Mouse (Mus musculus): ENCODE results near the gene Fndc9. TPM values are rescaled to one million over a fixed set of nuclear protein-coding genes. Genes with fewer than 3 reads are reported as not detected.

Gene Fndc9
- polyA plus RNA-seq, 1 experiment from 2014 or later, result 0.06 TPM

DNA sequence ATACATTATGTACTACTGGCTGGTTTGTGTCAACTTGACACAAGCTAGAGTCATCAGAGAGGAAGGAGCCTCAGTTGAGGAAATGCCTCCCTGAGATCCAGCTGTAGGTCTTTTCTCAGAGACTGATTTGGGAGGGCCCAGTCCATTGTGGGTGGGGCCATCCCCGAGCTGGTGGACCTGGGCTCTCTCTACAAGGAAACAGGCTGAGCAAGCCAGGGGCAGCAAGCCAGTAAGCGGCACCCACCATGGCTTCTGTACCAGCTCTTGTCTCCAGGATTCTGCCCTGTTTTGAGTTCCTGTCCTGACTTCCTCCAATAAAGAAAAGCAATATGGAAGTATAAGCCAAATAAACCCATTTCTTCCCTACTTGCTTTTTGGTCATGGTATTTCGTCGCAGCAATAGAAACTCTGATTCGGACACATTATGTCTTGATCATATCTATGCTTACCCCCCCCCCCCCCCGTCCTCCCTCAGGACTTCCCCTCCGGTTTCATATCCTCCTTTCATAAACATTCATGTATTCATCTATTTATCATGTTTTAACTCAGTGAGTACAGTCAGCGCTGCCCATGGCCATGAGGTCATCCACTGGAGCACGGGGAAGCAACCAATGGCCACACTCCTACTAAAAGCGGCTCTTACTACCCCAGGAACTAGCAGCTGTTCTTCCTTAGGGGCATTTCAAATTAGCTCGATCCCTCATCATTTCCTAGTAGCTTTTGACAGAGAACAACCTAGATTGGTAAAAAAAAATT is 29.9 kb downstream of the Fndc9 start:
- 62% methylated on average over 11 of the region's 11 CpGs for WGBS
- no peak overlapping the region for H3K4me2 ChIP-seq (ENCODE audit: low read depth, low read length)
- H3K27me3 ChIP-seq (ENCODE audit: control insufficient read depth, insufficient read depth, low read depth, low read length), result no peaks in the 10 kb centered on the region
- ATAC-seq (ENCODE audit: low read depth), result peak; percentile 21; the same call in 1 of the 2 replicates
- H3K9ac ChIP-seq (ENCODE audit: low read length), result no peak overlapping the region
- no peaks in the 10 kb centered on the region for H3K36me3 ChIP-seq (ENCODE audit: control insufficient read depth, insufficient read depth, low read length)
- no peak overlapping the region for H3K4me3 ChIP-seq (ENCODE audit: low read length)
- no peak overlapping the region for H3K27ac ChIP-seq (ENCODE audit: low read length)
- H3K9me3 ChIP-seq (ENCODE audit: control insufficient read depth, low read length), result no peaks in the 10 kb centered on the region
- H3K4me1 ChIP-seq (replicated peaks; ENCODE audit: control insufficient read depth, insufficient read depth, low read length), result 0 out of 2 replicates have a peak, but pooled peaks cover 2% of the 10 kb centered on the region

GRCm38 (mm10) chr11:46268991-46269390 is 33.7 kb downstream of the Fndc9 start:
- ATAC-seq (ENCODE audit: low read depth), result no peak
- WGBS, result 28% methylated on average over 7 of the region's 7 CpGs
- H3K36me3 ChIP-seq (ENCODE audit: control insufficient read depth, insufficient read depth, low read length), result no peaks in the 10 kb centered on the region
- no peak overlapping the region for H3K27ac ChIP-seq (ENCODE audit: low read length)
- 0 out of 2 replicates have a peak, but pooled peaks cover 2% of the 10 kb centered on the region for H3K4me1 ChIP-seq (replicated peaks; ENCODE audit: control insufficient read depth, insufficient read depth, low read length)
- H3K4me2 ChIP-seq (ENCODE audit: low read depth, low read length), result no peak overlapping the region
- H3K9me3 ChIP-seq (ENCODE audit: control insufficient read depth, low read length), result no peaks in the 10 kb centered on the region
- no peak overlapping the region for H3K4me3 ChIP-seq (ENCODE audit: low read length)
- H3K9ac ChIP-seq (ENCODE audit: low read length), result no peak overlapping the region
- no peaks in the 10 kb centered on the region for H3K27me3 ChIP-seq (ENCODE audit: control insufficient read depth, insufficient read depth, low read depth, low read length)

DNA sequence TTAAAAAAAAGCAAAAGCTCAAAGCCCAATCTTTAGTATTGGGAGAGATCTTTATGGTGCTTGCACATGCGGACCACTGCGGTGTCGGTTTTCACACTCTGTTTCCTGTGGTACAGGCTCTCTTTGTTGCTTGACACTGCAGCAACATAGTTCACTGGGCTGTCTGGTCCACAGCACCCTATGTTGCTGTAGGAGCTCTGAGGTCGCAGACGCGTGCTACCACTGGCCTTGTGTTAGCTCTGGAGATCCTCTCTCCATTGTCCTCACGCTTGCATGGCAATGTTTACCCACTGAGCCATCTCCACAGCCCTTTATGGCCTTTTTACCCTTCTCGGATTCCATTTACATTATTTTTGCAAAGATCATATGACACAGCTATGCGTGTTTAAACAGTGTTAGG is 34.1 kb downstream of the Fndc9 start:
- Histone ChIP-seq H3K27me3 (ENCODE audit: control insufficient read depth, insufficient read depth, low read depth, low read length) (no peaks in the 10 kb centered on the region), H3K4me2 (ENCODE audit: low read depth, low read length) (no peak overlapping the region), H3K4me3 (ENCODE audit: low read length) (no peak overlapping the region), H3K4me1 (replicated peaks; ENCODE audit: control insufficient read depth, insufficient read depth, low read length) (0 out of 2 replicates have a peak, but pooled peaks cover 2% of the 10 kb centered on the region), H3K9me3 (ENCODE audit: control insufficient read depth, low read length) (no peaks in the 10 kb centered on the region), H3K36me3 (ENCODE audit: control insufficient read depth, insufficient read depth, low read length) (no peaks in the 10 kb centered on the region), H3K9ac (ENCODE audit: low read length) (no peak overlapping the region), H3K27ac (ENCODE audit: low read length) (no peak overlapping the region)
- WGBS, result 52% methylated on average over 9 of the region's 9 CpGs
- ATAC-seq (ENCODE audit: low read depth), result no peak

DNA sequence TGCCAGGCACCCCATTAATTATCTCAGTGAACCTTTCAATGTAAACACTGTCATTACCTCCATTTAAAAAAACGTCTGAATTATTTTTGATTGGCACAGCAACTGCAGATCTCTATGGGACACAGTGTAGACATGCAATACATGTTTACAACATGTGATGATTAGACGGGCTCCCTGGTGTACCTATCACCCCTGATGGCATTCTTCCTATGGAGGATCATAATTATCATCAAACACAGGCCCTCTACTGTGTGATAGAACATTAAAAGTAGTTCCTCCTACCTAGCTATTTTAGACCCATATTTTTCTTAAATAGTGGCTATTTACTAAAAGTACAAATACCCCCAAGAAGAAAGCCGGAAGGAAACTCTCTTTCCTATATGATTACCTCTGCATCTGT is 34.6 kb downstream of the Fndc9 start:
- Histone ChIP-seq H3K4me2 (ENCODE audit: low read depth, low read length) (no peak overlapping the region), H3K27me3 (ENCODE audit: control insufficient read depth, insufficient read depth, low read depth, low read length) (no peaks in the 10 kb centered on the region), H3K9me3 (ENCODE audit: control insufficient read depth, low read length) (no peaks in the 10 kb centered on the region), H3K27ac (ENCODE audit: low read length) (no peak overlapping the region), H3K4me1 (replicated peaks; ENCODE audit: control insufficient read depth, insufficient read depth, low read length) (no peaks in the 10 kb centered on the region), H3K4me3 (ENCODE audit: low read length) (no peak overlapping the region), H3K9ac (ENCODE audit: low read length) (no peak overlapping the region), H3K36me3 (ENCODE audit: control insufficient read depth, insufficient read depth, low read length) (no peaks in the 10 kb centered on the region)
- 49% methylated on average over 3 of the region's 3 CpGs for WGBS
- no peak for ATAC-seq (ENCODE audit: low read depth)

GRCm38 (mm10) chr11:46272058-46272681 is 36.8 kb downstream of the Fndc9 start:
- Histone ChIP-seq H3K4me1 (replicated peaks; ENCODE audit: control insufficient read depth, insufficient read depth, low read length) (no peaks in the 10 kb centered on the region), H3K9ac (ENCODE audit: low read length) (no peak overlapping the region), H3K27me3 (ENCODE audit: control insufficient read depth, insufficient read depth, low read depth, low read length) (no peaks in the 10 kb centered on the region), H3K27ac (ENCODE audit: low read length) (no peak overlapping the region), H3K4me2 (ENCODE audit: low read depth, low read length) (no peak overlapping the region), H3K4me3 (ENCODE audit: low read length) (no peak overlapping the region), H3K9me3 (ENCODE audit: control insufficient read depth, low read length) (no peaks in the 10 kb centered on the region), H3K36me3 (ENCODE audit: control insufficient read depth, insufficient read depth, low read length) (no peaks in the 10 kb centered on the region)
- ATAC-seq (ENCODE audit: low read depth), result no peak
- WGBS, result 71% methylated on average over 8 of the region's 8 CpGs

GRCm38 (mm10) chr11:46273969-46274368 is 38.6 kb downstream of the Fndc9 start:
- ATAC-seq (ENCODE audit: low read depth), result no peak
- H3K27me3 ChIP-seq (ENCODE audit: control insufficient read depth, insufficient read depth, low read depth, low read length), result no peaks in the 10 kb centered on the region
- no peak overlapping the region for H3K9ac ChIP-seq (ENCODE audit: low read length)
- no peak overlapping the region for H3K27ac ChIP-seq (ENCODE audit: low read length)
- no peaks in the 10 kb centered on the region for H3K4me1 ChIP-seq (replicated peaks; ENCODE audit: control insufficient read depth, insufficient read depth, low read length)
- H3K4me3 ChIP-seq (ENCODE audit: low read length), result no peak overlapping the region
- no peaks in the 10 kb centered on the region for H3K9me3 ChIP-seq (ENCODE audit: control insufficient read depth, low read length)
- no peaks in the 10 kb centered on the region for H3K36me3 ChIP-seq (ENCODE audit: control insufficient read depth, insufficient read depth, low read length)
- H3K4me2 ChIP-seq (ENCODE audit: low read depth, low read length), result no peak overlapping the region
- WGBS, result 85% methylated on average over 3 of the region's 3 CpGs

- peak; percentile 85 for ATAC-seq (ENCODE audit: low read depth)
- H3K9ac ChIP-seq (ENCODE audit: low read length), result no peak overlapping the region
- no peaks in the 10 kb centered on the region for H3K4me1 ChIP-seq (replicated peaks; ENCODE audit: control insufficient read depth, insufficient read depth, low read length)
- H3K9me3 ChIP-seq (ENCODE audit: control insufficient read depth, low read length), result no peaks in the 10 kb centered on the region
- H3K4me3 ChIP-seq (ENCODE audit: low read length), result no peak overlapping the region
- H3K27ac ChIP-seq (ENCODE audit: low read length), result no peak overlapping the region
- 6% methylated on average over 6 of the region's 6 CpGs for WGBS
- H3K4me2 ChIP-seq (ENCODE audit: low read depth, low read length), result no peak overlapping the region
- no peaks in the 10 kb centered on the region for H3K27me3 ChIP-seq (ENCODE audit: control insufficient read depth, insufficient read depth, low read depth, low read length)
- H3K36me3 ChIP-seq (ENCODE audit: control insufficient read depth, insufficient read depth, low read length), result no peaks in the 10 kb centered on the region
Measured at GRCm38 (mm10) chr11:46275302-46275701, 40.0 kb downstream of the Fndc9 start.

DNA sequence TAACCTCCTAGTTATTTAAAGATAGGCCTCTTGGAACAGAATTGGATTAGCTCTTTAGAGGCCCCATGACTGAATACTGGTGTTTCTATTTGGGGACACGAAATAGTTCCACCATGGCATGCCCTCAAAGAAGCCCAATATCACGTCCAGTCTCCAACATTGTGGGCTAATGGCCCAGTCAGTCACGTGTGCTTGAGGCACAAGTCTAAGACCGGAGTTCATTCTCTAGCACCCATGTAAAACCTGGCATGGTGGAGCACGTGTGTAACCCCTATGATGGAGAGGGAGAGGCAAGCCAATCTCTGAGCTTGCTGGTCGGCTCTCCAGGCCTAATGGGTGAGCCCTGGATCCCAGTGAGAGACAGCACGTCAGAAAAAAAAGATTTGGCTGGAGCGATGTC is 40.8 kb downstream of the Fndc9 start:
- no peak for ATAC-seq (ENCODE audit: low read depth)
- no peak overlapping the region for H3K4me3 ChIP-seq (ENCODE audit: low read length)
- no peak overlapping the region for H3K27ac ChIP-seq (ENCODE audit: low read length)
- no peaks in the 10 kb centered on the region for H3K36me3 ChIP-seq (ENCODE audit: control insufficient read depth, insufficient read depth, low read length)
- no peaks in the 10 kb centered on the region for H3K9me3 ChIP-seq (ENCODE audit: control insufficient read depth, low read length)
- no peak overlapping the region for H3K4me2 ChIP-seq (ENCODE audit: low read depth, low read length)
- H3K4me1 ChIP-seq (replicated peaks; ENCODE audit: control insufficient read depth, insufficient read depth, low read length), result no peaks in the 10 kb centered on the region
- H3K9ac ChIP-seq (ENCODE audit: low read length), result no peak overlapping the region
- no peaks in the 10 kb centered on the region for H3K27me3 ChIP-seq (ENCODE audit: control insufficient read depth, insufficient read depth, low read depth, low read length)
- WGBS, result 87% methylated on average over 8 of the region's 8 CpGs

- Histone ChIP-seq H3K9ac (ENCODE audit: low read length) (no peak overlapping the region), H3K9me3 (ENCODE audit: control insufficient read depth, low read length) (no peaks in the 10 kb centered on the region), H3K4me2 (ENCODE audit: low read depth, low read length) (no peak overlapping the region), H3K27ac (ENCODE audit: low read length) (no peak overlapping the region), H3K4me1 (replicated peaks; ENCODE audit: control insufficient read depth, insufficient read depth, low read length) (no peaks in the 10 kb centered on the region), H3K36me3 (ENCODE audit: control insufficient read depth, insufficient read depth, low read length) (no peaks in the 10 kb centered on the region), H3K27me3 (ENCODE audit: control insufficient read depth, insufficient read depth, low read depth, low read length) (no peaks in the 10 kb centered on the region), H3K4me3 (ENCODE audit: low read length) (no peak overlapping the region)
- 47% methylated on average over 5 of the region's 5 CpGs for WGBS
- no peak for ATAC-seq (ENCODE audit: low read depth)
Measured at GRCm38 (mm10) chr11:46276778-46277177, 41.4 kb downstream of the Fndc9 start.
